Mouse (Mus musculus) inflammation-experienced regulatory T-cells (primary cell): ENCODE data around the gene Rps19bp1. TPM values are rescaled to one million over a fixed set of nuclear protein-coding genes. Genes with fewer than 3 reads are reported as not detected.

ENCODE experiments used
- polyA plus RNA-seq, 2 experiments: library from polyadenylated mRNA; unstranded; fragments of 100-300 nt; shearing (Covaris generic); gene quantifications; one replicate each; pipeline ENCODE4 v1.2.1; 2017

The Rps19bp1 gene
- polyA plus RNA-seq: 10 to 100 TPM; 35.3 to 35.5 TPM

GRCm38 (mm10) chr15:80263610-80264575, at the start of gene Rps19bp1:
TSS of gene Rps19bp1 (minus strand) at chr15:80264315.

GRCm38 (mm10) chr15:80286851-80287415, 22.8 kb upstream of the Rps19bp1 start, which contains the start of gene Cacna1i:
TSS of gene Cacna1i (plus strand) at chr15:80287238.

GRCm38 (mm10) chr15:80254847-80255645, 9.1 kb downstream of the Rps19bp1 start, which contains the start of gene Atf4:
TSS of gene Atf4 (plus strand) at chr15:80255184.

GRCm38 (mm10) chr15:80235535-80235934, 28.6 kb downstream of the Rps19bp1 start, which contains the start of gene AC140267.1:
TSS of gene AC140267.1 (plus strand) at chr15:80235835.

GRCm38 (mm10) chr15:80233733-80234509, 30.2 kb downstream of the Rps19bp1 start, which contains the start of gene Mief1:
TSS of gene Mief1 (plus strand) at chr15:80234018.

Other genes with a start within 250 kb of the Rps19bp1 start
- 1 to 10 TPM in 1 of 2 experiments, under 1 TPM in 1; 0.78 to 1.7 TPM for gene Pdgfb, start 249.3 kb downstream of the Rps19bp1 start, polyA plus RNA-seq
- 1 to 10 TPM in 1 of 2 experiments, under 1 TPM in 1; 0.70 to 1.8 TPM for gene Syngr1, start 173.0 kb downstream of the Rps19bp1 start, polyA plus RNA-seq
- 1,000 to 10,000 TPM; 1,312 to 1,444 TPM for gene Rpl3, start 172.4 kb downstream of the Rps19bp1 start, polyA plus RNA-seq
- gene Tab1, start 131.2 kb downstream of the Rps19bp1 start, polyA plus RNA-seq: 10 to 100 TPM; 17.9 to 26.1 TPM
- under 1 TPM in 1 of 2 experiments, not detected in 1; 0.53 TPM for gene Mgat3, start 90.6 kb downstream of the Rps19bp1 start, polyA plus RNA-seq
- 10 to 100 TPM; 22.4 to 34.6 TPM for gene Mief1, start 30.3 kb downstream of the Rps19bp1 start, polyA plus RNA-seq
- gene AC140267.1, start 28.5 kb downstream of the Rps19bp1 start, polyA plus RNA-seq: not detected
- 100 to 1,000 TPM; 105 to 125 TPM for gene Atf4, start 9.1 kb downstream of the Rps19bp1 start, polyA plus RNA-seq
- under 1 TPM; 0.40 to 0.49 TPM for gene Cacna1i, start 22.9 kb upstream of the Rps19bp1 start, polyA plus RNA-seq